20 mouse cellular contexts compared by ENCODE assay signal in genomic region chr13:114297761-114298160, GRCm38 (mm10).
A peak's percentile ranks its signal among the peaks of the same experiment; 100 is the strongest.
DNase-seq lines count a peak whose midpoint lies in the region; TF ChIP-seq lines count a peak whose summit lies in the region.
"Had no signal": no experiment of that assay in that cellular context is flagged by ENCODE, and none has a peak within 500 bp of the region (broad histone marks: within the 10 kb centered on the region; RNA-seq: fewer than 3 reads in every experiment).

No protein-coding gene starts in this region.

- H3K27me3 ChIP-seq in ES-Bruce4 (ENCODE audit: control insufficient read depth, insufficient read depth, low read length, poor library complexity, severe bottlenecking): no peaks in the 10 kb centered on the region
- H3K27me3 ChIP-seq: CH12.LX; embryonic facial prominence, embryonic 12.5 days; forebrain, embryonic 13.5 days; forebrain, embryonic 15.5 days had no signal

- H3K4me3 ChIP-seq in ES-Bruce4 (ENCODE audit: low read depth, low read length): no peak overlapping the region
- no peak overlapping the region for H3K4me3 ChIP-seq in ES-E14 (ENCODE audit: insufficient read depth in 1 of 2, low read depth in 1 of 2, low read length in 2 of 2, poor library complexity in 1 of 2, severe bottlenecking in 1 of 2)
- H3K4me3 ChIP-seq: embryonic facial prominence, embryonic 10.5 days; embryonic facial prominence, embryonic 12.5 days; forebrain, embryonic 13.5 days; forebrain, embryonic 15.5 days had no signal

- H3K9ac ChIP-seq in ES-Bruce4 (ENCODE audit: low read depth, poor library complexity, severe bottlenecking) (no peak overlapping the region), ES-E14 (ENCODE audit: insufficient read depth, low read depth, low read length, poor library complexity, severe bottlenecking) (no peak overlapping the region)
- H3K9ac ChIP-seq: embryonic facial prominence, embryonic 12.5 days; forebrain, embryonic 13.5 days; forebrain, embryonic 15.5 days; forebrain, postnatal 0 days had no signal

- peaks cover 3% of the 10 kb centered on the region for H3K4me1 ChIP-seq in ES-Bruce4 (ENCODE audit: control insufficient read depth, insufficient read depth, low read length)
- peaks cover 5 to 15% of the 10 kb centered on the region in 2 experiments for H3K4me1 ChIP-seq in ES-E14 (ENCODE audit: control insufficient read depth in 2 of 2, insufficient read depth in 2 of 2, low read length in 2 of 2, poor library complexity in 1 of 2)
- H3K4me1 ChIP-seq: embryonic facial prominence, embryonic 10.5 days; embryonic facial prominence, embryonic 12.5 days; forebrain, embryonic 13.5 days; forebrain, embryonic 15.5 days had no signal

- H3K27ac ChIP-seq in ES-Bruce4 (ENCODE audit: insufficient read depth, low read length): peak overlapping the region; percentile 36; the same call in 1 of the 2 replicates
- H3K27ac ChIP-seq in ES-E14 (ENCODE audit: insufficient read depth, low read depth, low read length, poor library complexity, severe bottlenecking): peak overlapping the region; percentile 34; the same call in 1 of the 2 replicates
- H3K27ac ChIP-seq: embryonic facial prominence, embryonic 10.5 days; forebrain, embryonic 13.5 days; forebrain, embryonic 15.5 days had no signal

- H3K36me3 ChIP-seq in ES-Bruce4 (ENCODE audit: control insufficient read depth, insufficient read depth, low read length, poor library complexity, severe bottlenecking): no peaks in the 10 kb centered on the region
- 0 out of 2 replicates have a peak, but pooled peaks cover 2% of the 10 kb centered on the region for H3K36me3 ChIP-seq in ES-E14 (ENCODE audit: control insufficient read depth, insufficient read depth, low read length, poor library complexity, severe bottlenecking)
- H3K36me3 ChIP-seq: embryonic facial prominence, embryonic 12.5 days; forebrain, embryonic 15.5 days had no signal

- DNase-seq in ES-E14 (ENCODE audit: low read depth, low spot score) (peak; percentile 75), ZHBTc4 (ENCODE audit: low read depth, low spot score) (peak; percentile 92)
- no peak for DNase-seq in cerebellum, adult 18-20 months
- DNase-seq in adrenal gland, postnatal 25 days: no peak
- DNase-seq: adrenal gland, adult 2 months; adrenal gland, postnatal 10 days; adrenal gland, postnatal 36 days; B cell, adult 2 months; cerebellum, adult 11 months; cerebellum, adult 2 months; cerebellum, adult 9-10 months; cerebellum, postnatal 10 days; cerebellum, postnatal 25 days; forebrain, postnatal 0 days had no signal

- no peak for TF ChIP-seq POLR2A in ES-Bruce4 (IDR thresholded peaks at IDR 0.05; ENCODE audit: insufficient read depth, low read length)

- in situ Hi-C loops in ES-E14 (cut with MboI; ENCODE audit: low sequenced_read_pairs in 2 of 2, unreplicated experiment in 2 of 2): no loop called here

- H3K9me3 ChIP-seq in ES-Bruce4 (replicated peaks; ENCODE audit: control insufficient read depth, insufficient read depth, low read length, poor library complexity, severe bottlenecking): no peaks in the 10 kb centered on the region
- H3K9me3 ChIP-seq in ES-E14 (ENCODE audit: control insufficient read depth, insufficient read depth, low read depth, low read length): no peaks in the 10 kb centered on the region
- H3K9me3 ChIP-seq: embryonic facial prominence, embryonic 10.5 days; embryonic facial prominence, embryonic 12.5 days; forebrain, embryonic 13.5 days; forebrain, embryonic 15.5 days had no signal

- TF ChIP-seq EP300 in ES-Bruce4 (IDR thresholded peaks at IDR 0.05; ENCODE audit: insufficient read depth, low read depth, low read length): no peak

- no peak for TF ChIP-seq CTCF in ES-Bruce4 (IDR thresholded peaks at IDR 0.05; ENCODE audit: low read depth, low read length)

TF ChIP-seq in ES-E14, 5 proteins besides CTCF, POLR2A, EP300 and RAD21:
- TF ChIP-seq ZNF384 (IDR thresholded peaks at IDR 0.05; ENCODE audit: low read depth, low read length) (no peak), MAFK (IDR thresholded peaks at IDR 0.05; ENCODE audit: insufficient read depth, low read depth, low read length) (no peak), HCFC1 (IDR thresholded peaks at IDR 0.05; ENCODE audit: borderline replicate concordance, insufficient read depth, low read length) (no peak), ZC3H11A (IDR thresholded peaks at IDR 0.05; ENCODE audit: borderline replicate concordance, low read depth, low read length) (no peak), CHD2 (IDR thresholded peaks at IDR 0.05; ENCODE audit: low read depth, low read length) (no peak)

Comparison
In these comparisons a context has a peak if more than half of its experiments do, and no peak if none do; other contexts are left out.
1. DNase-seq: peak in ES-E14 (single experiment) and ZHBTc4 (single experiment); none in cerebellum, adult 18-20 months (0 of 2) and adrenal gland, postnatal 25 days (single experiment).